ENCODE assay signal across 10 mouse cellular contexts in the genomic region with DNA sequence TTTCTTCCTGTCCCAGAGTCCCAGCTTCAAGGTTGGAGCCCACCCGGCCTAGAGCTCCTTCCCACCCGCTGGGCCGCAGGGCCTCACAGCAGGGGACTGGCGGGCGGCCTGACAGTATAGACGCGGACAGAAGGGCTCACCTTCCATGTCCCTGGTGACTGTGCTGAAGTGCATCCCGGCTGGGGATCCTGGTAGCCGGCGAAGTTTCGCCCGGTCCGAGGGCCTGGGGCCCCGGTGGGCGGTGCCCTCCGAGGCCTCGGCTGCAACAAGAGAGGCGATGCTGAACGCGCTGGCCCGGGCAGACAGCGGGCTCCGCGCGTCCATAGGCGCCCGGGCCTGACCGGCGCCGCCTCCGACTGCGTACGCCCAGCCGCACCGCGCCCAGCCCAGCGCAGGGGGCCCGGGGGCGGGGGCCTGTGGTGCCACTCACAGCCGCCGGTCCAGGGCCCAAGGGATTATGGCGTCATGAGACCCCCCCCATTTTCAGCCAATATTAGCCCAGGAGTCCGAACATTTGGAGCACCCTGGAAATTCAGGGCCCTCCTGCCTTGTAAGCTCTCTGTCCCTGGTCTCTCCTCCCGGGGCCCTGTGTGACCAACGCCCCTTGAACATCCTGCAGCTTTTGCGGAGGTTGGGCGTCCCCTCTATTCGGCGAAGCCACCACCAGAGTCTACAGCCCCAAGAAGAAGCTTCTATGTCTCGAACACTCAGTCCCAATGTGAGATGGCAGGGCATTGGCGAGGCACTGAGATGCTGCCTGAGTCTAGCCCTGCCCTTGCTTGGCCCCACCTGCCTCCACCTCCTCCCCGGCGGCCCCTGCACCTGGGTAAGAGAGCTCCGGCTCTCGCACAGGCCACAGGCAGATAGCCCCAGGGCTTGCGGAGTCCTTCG. TPM values are rescaled to one million over a fixed set of nuclear protein-coding genes. Genes with fewer than 3 reads are reported as not detected.
DNase-seq lines count a peak whose midpoint lies in the region; ATAC-seq and TF ChIP-seq lines count a peak whose summit lies in the region.
"Had no signal": no experiment of that assay in that cellular context is flagged by ENCODE, and none has a peak within 500 bp of the region (broad histone marks: within the 10 kb centered on the region; RNA-seq: fewer than 3 reads in every experiment).

No protein-coding gene starts in this region.

- H3K9me3 ChIP-seq in kidney, embryonic 15.5 days (replicated peaks), result no peaks in the 10 kb centered on the region
- no peaks in the 10 kb centered on the region for H3K9me3 ChIP-seq in embryonic facial prominence, embryonic 11.5 days (replicated peaks; ENCODE audit: control insufficient read depth, low read length)
- no peaks in the 10 kb centered on the region for H3K9me3 ChIP-seq in hindbrain, postnatal 0 days (ENCODE audit: low read length)
- H3K9me3 ChIP-seq in neural tube, embryonic 12.5 days, result no peaks in the 10 kb centered on the region

- H3K27ac ChIP-seq in kidney, embryonic 15.5 days, result no peak overlapping the region
- H3K27ac ChIP-seq in embryonic facial prominence, embryonic 11.5 days (replicated peaks; ENCODE audit: low read depth, low read length), result no peak overlapping the region
- no peak overlapping the region for H3K27ac ChIP-seq in hindbrain, postnatal 0 days
- H3K27ac ChIP-seq in neural tube, embryonic 12.5 days, result no peak overlapping the region

- peak overlapping the region; percentile 46 for H3K4me2 ChIP-seq in kidney, embryonic 15.5 days
- H3K4me2 ChIP-seq in embryonic facial prominence, embryonic 11.5 days (ENCODE audit: low read depth, low read length), result peak overlapping the region; percentile 60
- peak overlapping the region; percentile 3; the same call in 1 of the 2 replicates for H3K4me2 ChIP-seq in hindbrain, postnatal 0 days (ENCODE audit: low read depth, low read length)
- H3K4me2 ChIP-seq in neural tube, embryonic 12.5 days (replicated peaks), result peak overlapping the region; percentile 46

- peaks cover 51% of the 10 kb centered on the region for H3K4me1 ChIP-seq in kidney, embryonic 15.5 days
- H3K4me1 ChIP-seq in embryonic facial prominence, embryonic 11.5 days (ENCODE audit: control insufficient read depth, insufficient read depth, low read length), result peaks cover 24% of the 10 kb centered on the region
- peaks cover 4% of the 10 kb centered on the region; the same call in 1 of the 2 replicates for H3K4me1 ChIP-seq in hindbrain, postnatal 0 days (ENCODE audit: insufficient read depth, low read length)
- peaks cover 24% of the 10 kb centered on the region for H3K4me1 ChIP-seq in neural tube, embryonic 12.5 days

- H3K9ac ChIP-seq in kidney, embryonic 15.5 days, result no peak overlapping the region
- peak overlapping the region; percentile 35 for H3K9ac ChIP-seq in embryonic facial prominence, embryonic 11.5 days (replicated peaks; ENCODE audit: low read length)
- no peak overlapping the region for H3K9ac ChIP-seq in hindbrain, postnatal 0 days (replicated peaks; ENCODE audit: low read length)
- 0 out of 2 replicates have a peak overlapping the region, but pooled peaks have one; percentile 29 for H3K9ac ChIP-seq in neural tube, embryonic 12.5 days

- no peak for DNase-seq in kidney, postnatal 36 days
- peak; percentile 55 for DNase-seq in embryonic facial prominence, embryonic 11.5 days (ENCODE audit: low spot score)
- DNase-seq in hindbrain, postnatal 0 days (ENCODE audit: low spot score), result no peak
- no peak for DNase-seq in left cerebral cortex, postnatal 14 days (ENCODE audit: low spot score in 2 of 2)
- no peak for DNase-seq in right cerebral cortex, postnatal 10 days (ENCODE audit: low spot score in 2 of 2)
- DNase-seq in ovary, postnatal 10 days (ENCODE audit: low spot score), result no peak
- DNase-seq: kidney, postnatal 25 days had no signal

- TF ChIP-seq CTCF in hindbrain, postnatal 0 days (IDR thresholded peaks at IDR 0.05; ENCODE audit: low read depth), result no peak

- intact Hi-C loops in left cerebral cortex, postnatal 14 days (cut with DNase I), result no loop called here

- 2% methylated on average over 57 of the region's 57 CpGs for WGBS in kidney, embryonic 15.5 days
- WGBS in embryonic facial prominence, embryonic 11.5 days, result under 1% methylated on average over 57 of the region's 57 CpGs
- WGBS in hindbrain, postnatal 0 days, result 2% methylated on average over 45 of the region's 57 CpGs
- WGBS in neural tube, embryonic 12.5 days, result under 1% methylated on average over 57 of the region's 57 CpGs

- H3K27me3 ChIP-seq in kidney, embryonic 15.5 days, result peaks cover 97% of the 10 kb centered on the region
- peaks cover 89% of the 10 kb centered on the region for H3K27me3 ChIP-seq in embryonic facial prominence, embryonic 11.5 days (ENCODE audit: control insufficient read depth, insufficient read depth, low read length)
- peaks cover 79% of the 10 kb centered on the region for H3K27me3 ChIP-seq in hindbrain, postnatal 0 days (ENCODE audit: insufficient read depth, low read length)
- H3K27me3 ChIP-seq in neural tube, embryonic 12.5 days (replicated peaks), result peaks cover 96% of the 10 kb centered on the region

- no peaks in the 10 kb centered on the region for H3K36me3 ChIP-seq in kidney, embryonic 15.5 days
- H3K36me3 ChIP-seq in embryonic facial prominence, embryonic 11.5 days (replicated peaks; ENCODE audit: control insufficient read depth, insufficient read depth, low read depth, low read length), result no peaks in the 10 kb centered on the region
- H3K36me3 ChIP-seq in hindbrain, postnatal 0 days (ENCODE audit: insufficient read depth, low read length), result no peaks in the 10 kb centered on the region
- H3K36me3 ChIP-seq in neural tube, embryonic 12.5 days, result no peaks in the 10 kb centered on the region

- peak overlapping the region; percentile 23 for H3K4me3 ChIP-seq in kidney, embryonic 15.5 days (replicated peaks)
- peak overlapping the region; percentile 30 for H3K4me3 ChIP-seq in embryonic facial prominence, embryonic 11.5 days (ENCODE audit: low read depth, low read length)
- 0 out of 2 replicates have a peak overlapping the region, but pooled peaks have one; percentile 11 for H3K4me3 ChIP-seq in hindbrain, postnatal 0 days (ENCODE audit: low read length)
- H3K4me3 ChIP-seq in neural tube, embryonic 12.5 days, result peak overlapping the region; percentile 27

- peak; percentile 27; the same call in 1 of the 2 replicates for ATAC-seq in kidney, embryonic 15.5 days (replicated peaks; ENCODE audit: low FRiP score)
- ATAC-seq in embryonic facial prominence, embryonic 11.5 days (replicated peaks; ENCODE audit: insufficient number of reproducible peaks, low FRiP score, low TSS enrichment, low read depth), result no peak
- no peak for ATAC-seq in hindbrain, postnatal 0 days
- ATAC-seq in neural tube, embryonic 12.5 days (ENCODE audit: low FRiP score, low read depth), result no peak
- ATAC-seq: Patski had no signal

RNA-seq across cellular contexts. Expression of gene Tbx1, which starts 2.4 kb away (rescaled TPM):
- 0.28 and 0.40 TPM in 2 replicates for polyA plus RNA-seq in kidney, embryonic 15.5 days (2015; fragmentation: Nextera tagmentation; extraction: Ambion mirVana)
- 6.3 and 6.8 TPM in 2 replicates for polyA plus RNA-seq in embryonic facial prominence, embryonic 11.5 days (2014; fragmentation: Nextera tagmentation; extraction: Ambion mirVana)
- 0.37 and 4.0 TPM in 2 replicates for total RNA-seq in hindbrain, postnatal 0 days (2014; rRNA removed)
- polyA plus RNA-seq in hindbrain, postnatal 0 days (2015; fragmentation: Nextera tagmentation; extraction: Ambion mirVana), result 0.51 and 0.92 TPM in 2 replicates
- polyA plus RNA-seq in neural tube, embryonic 12.5 days (2016; fragmentation: Nextera tagmentation; extraction: Ambion mirVana), result 5.5 and 7.2 TPM in 2 replicates
- total RNA-seq in left cerebral cortex, postnatal 14 days (2021), result 1 to 10 TPM; 2.0 to 2.2 TPM

RNA-seq across cellular contexts. Expression of gene Gp1bb, which starts 34.1 kb away (rescaled TPM):
- polyA plus RNA-seq in kidney, embryonic 15.5 days (2015; fragmentation: Nextera tagmentation; extraction: Ambion mirVana), result 0.93 and 1.6 TPM in 2 replicates
- 5.8 and 6.4 TPM in 2 replicates for polyA plus RNA-seq in embryonic facial prominence, embryonic 11.5 days (2014; fragmentation: Nextera tagmentation; extraction: Ambion mirVana)
- 29.3 and 30.8 TPM in 2 replicates for total RNA-seq in hindbrain, postnatal 0 days (2014; rRNA removed)
- 7.6 and 10.1 TPM in 2 replicates for polyA plus RNA-seq in hindbrain, postnatal 0 days (2015; fragmentation: Nextera tagmentation; extraction: Ambion mirVana)
- polyA plus RNA-seq in neural tube, embryonic 12.5 days (2016; fragmentation: Nextera tagmentation; extraction: Ambion mirVana), result 12.0 and 12.7 TPM in 2 replicates
- 1 to 10 TPM; 1.8 to 2.5 TPM for total RNA-seq in left cerebral cortex, postnatal 14 days (2021)

RNA-seq across cellular contexts. Expression of gene Gm49601, which starts 38.1 kb away (rescaled TPM):
- polyA plus RNA-seq in kidney, embryonic 15.5 days (2015; fragmentation: Nextera tagmentation; extraction: Ambion mirVana), result 1.5 and 4.3 TPM in 2 replicates
- 1.1 and 3.0 TPM in 2 replicates for polyA plus RNA-seq in embryonic facial prominence, embryonic 11.5 days (2014; fragmentation: Nextera tagmentation; extraction: Ambion mirVana)
- total RNA-seq in hindbrain, postnatal 0 days (2014; rRNA removed), result 23.8 and 24.0 TPM in 2 replicates
- polyA plus RNA-seq in hindbrain, postnatal 0 days (2015; fragmentation: Nextera tagmentation; extraction: Ambion mirVana), result 3.1 and 4.0 TPM in 2 replicates
- 11.8 and 12.1 TPM in 2 replicates for polyA plus RNA-seq in neural tube, embryonic 12.5 days (2016; fragmentation: Nextera tagmentation; extraction: Ambion mirVana)
- 100 to 1,000 TPM; 216 to 232 TPM for total RNA-seq in left cerebral cortex, postnatal 14 days (2021)

RNA-seq across cellular contexts. Expression of gene Sept5, which starts 41.7 kb away (rescaled TPM):
- polyA plus RNA-seq in kidney, embryonic 15.5 days (2015; fragmentation: Nextera tagmentation; extraction: Ambion mirVana), result 16.3 and 17.1 TPM in 2 replicates
- polyA plus RNA-seq in embryonic facial prominence, embryonic 11.5 days (2014; fragmentation: Nextera tagmentation; extraction: Ambion mirVana), result 33.7 and 39.9 TPM in 2 replicates
- total RNA-seq in hindbrain, postnatal 0 days (2014; rRNA removed), result 286 and 335 TPM in 2 replicates
- polyA plus RNA-seq in hindbrain, postnatal 0 days (2015; fragmentation: Nextera tagmentation; extraction: Ambion mirVana), result 186 and 195 TPM in 2 replicates
- 117 and 125 TPM in 2 replicates for polyA plus RNA-seq in neural tube, embryonic 12.5 days (2016; fragmentation: Nextera tagmentation; extraction: Ambion mirVana)
- 100 to 1,000 TPM; 866 to 932 TPM for total RNA-seq in left cerebral cortex, postnatal 14 days (2021)

Comparison
In these comparisons a context has a peak if more than half of its experiments do, and no peak if none do; other contexts are left out.
1. H3K4me2 ChIP-seq: peak in every context shown above with its lines; median percentile 60 in embryonic facial prominence, embryonic 11.5 days; 46 in kidney, embryonic 15.5 days; 46 in neural tube, embryonic 12.5 days; 3 in hindbrain, postnatal 0 days.
2. H3K9ac ChIP-seq: peak in embryonic facial prominence, embryonic 11.5 days (single experiment) and neural tube, embryonic 12.5 days (single experiment); none in kidney, embryonic 15.5 days (single experiment) and hindbrain, postnatal 0 days (single experiment).
3. Peak in every context shown above with its lines, with median percentiles within 50 percentile points of each other: H3K4me3 ChIP-seq.